Mouse (Mus musculus) cerebellum, adult 9-10 months (tissue): ENCODE measurements around the gene Cactin.

Experiments
- DNase-seq: peaks from one replicate; pipeline ENCODE4 v3.0.0; 2022

Gene Cactin

DNA sequence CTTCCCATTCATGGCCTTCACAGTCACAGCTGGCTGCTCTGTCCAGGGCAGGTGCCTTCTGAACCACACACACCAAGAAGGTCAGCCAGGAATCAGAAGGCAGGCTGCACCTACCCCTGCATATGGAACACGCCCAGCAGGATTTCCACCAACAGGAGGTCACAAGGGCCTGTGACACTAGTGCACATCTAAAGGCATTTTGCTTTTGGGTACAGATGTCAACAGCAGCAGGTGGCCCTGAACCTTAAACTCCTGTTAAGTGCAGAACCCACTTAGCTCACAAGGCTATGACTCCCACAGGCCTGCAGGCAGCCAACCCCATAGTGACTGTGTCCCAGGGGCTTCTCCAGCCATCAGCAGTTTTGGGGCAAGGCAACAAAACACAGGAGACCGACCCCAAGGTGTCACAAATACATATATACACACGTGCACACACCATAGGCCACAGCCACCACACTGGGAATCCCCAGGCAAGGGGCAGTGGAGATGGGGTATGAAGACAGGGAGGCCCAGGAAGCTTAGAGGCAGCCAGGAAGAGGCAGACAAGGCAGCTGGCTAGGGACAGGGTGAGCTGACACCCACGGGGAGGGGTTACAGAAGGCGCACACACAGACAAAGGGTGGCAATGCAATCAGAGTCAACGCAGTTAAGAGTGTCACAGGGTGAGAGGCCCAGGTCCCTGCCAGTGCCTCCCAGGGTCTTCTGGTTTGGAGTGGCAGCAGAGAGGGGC, 45.7 kb downstream of the Cactin start:
- DNase-seq, result no peak

DNA sequence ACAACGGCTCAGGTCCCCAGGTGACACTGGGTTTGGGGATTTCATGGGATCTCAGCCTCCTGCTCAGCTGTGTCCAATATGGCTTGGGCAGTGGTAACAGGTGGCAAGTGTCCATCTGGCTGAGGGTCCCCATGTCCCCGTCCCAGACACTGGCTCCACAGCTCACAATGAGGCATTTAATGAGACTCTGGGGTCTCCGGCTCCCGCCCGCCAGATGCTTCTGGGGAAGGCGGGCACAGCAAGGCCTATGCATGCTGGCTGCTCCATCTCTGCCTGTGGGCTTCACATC, 46.2 kb downstream of the Cactin start:
- no peak for DNase-seq

DNA sequence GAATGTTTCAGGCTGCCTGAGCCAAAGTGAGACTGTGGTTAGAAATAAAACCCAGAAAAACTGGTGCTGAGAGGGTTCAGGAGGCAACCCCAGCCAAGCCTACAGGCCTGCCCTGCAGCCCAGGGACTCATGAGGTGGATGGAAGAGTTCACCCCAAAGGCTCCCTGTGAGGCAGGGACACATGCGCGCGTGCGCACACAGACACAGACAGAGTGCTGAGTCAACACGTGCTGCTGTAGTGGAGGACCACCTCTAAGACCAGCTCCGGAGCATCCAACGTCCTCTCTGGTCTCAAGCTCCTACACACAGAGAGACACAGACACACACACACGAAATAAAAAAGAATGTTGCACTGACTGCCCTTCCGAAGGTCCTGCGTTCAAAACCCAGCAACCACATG, 54.4 kb downstream of the Cactin start:
- no peak for DNase-seq
